Mouse (Mus musculus) embryonic fibroblast, embryonic 13.5 days (primary cell): ENCODE measurements at regions not wholly inside any gene's neighbourhood (a gene's known extent, or its start where the extent isn't known, plus 50 kb on each side); places are given as distances from the start of the nearest gene placed in this dataset.

Experiments
- H3K27ac ChIP-seq: 2 replicates; pipeline ENCODE4 v1.5.1; 2012; ENCODE audit warnings: low read length, control low read depth, inconsistent platforms; ENCODE audit not compliant: insufficient read depth
- H3K4me1 ChIP-seq: 2 replicates; pipeline ENCODE4 v1.6.1; 2011; ENCODE audit warnings: low read length; ENCODE audit not compliant: control insufficient read depth, insufficient read depth
- H3K4me3 ChIP-seq: 2 replicates; pipeline ENCODE4 v1.5.1; 2011; ENCODE audit warnings: mild to moderate bottlenecking, control low read depth, low read length; ENCODE audit not compliant: insufficient read depth
- CTCF ChIP-seq: IDR thresholded peaks from 2 replicates; pipeline ENCODE4 v1.5.1; 2011; ENCODE audit warnings: mild to moderate bottlenecking, control low read depth, low read length, moderate library complexity, borderline replicate concordance; ENCODE audit not compliant: insufficient read depth
- POLR2A ChIP-seq: IDR thresholded peaks from 2 replicates; pipeline ENCODE4 v1.6.1; 2011; ENCODE audit warnings: low read depth, mild to moderate bottlenecking, control low read depth, low read length, moderate library complexity

DNA sequence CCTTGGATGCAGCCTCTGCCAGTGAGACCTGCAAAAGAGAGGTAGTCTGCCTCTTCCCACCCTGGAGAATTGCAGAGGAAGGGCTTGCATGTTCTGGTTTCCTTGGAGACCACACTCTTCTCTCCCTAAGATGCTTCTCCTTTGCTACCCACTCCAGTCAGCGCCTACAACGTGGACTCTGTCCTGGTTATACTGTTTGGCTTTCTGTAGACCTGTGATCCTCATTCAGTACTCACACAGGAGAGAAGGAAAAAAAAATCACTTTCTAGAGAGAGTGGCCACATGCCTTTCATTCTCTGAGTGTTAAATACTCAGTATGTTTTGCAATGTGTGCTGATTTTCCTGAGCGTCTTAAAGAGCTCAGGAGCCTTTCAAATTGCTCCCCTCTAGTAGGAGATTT lies 372.0 kb upstream of the Tenm4 start:
- no peak for TF ChIP-seq POLR2A
- TF ChIP-seq CTCF, result no peak
- Histone ChIP-seq H3K4me3 (no peak overlapping the region), H3K4me1 (no peaks in the 10 kb centered on the region), H3K27ac (no peak overlapping the region)

DNA sequence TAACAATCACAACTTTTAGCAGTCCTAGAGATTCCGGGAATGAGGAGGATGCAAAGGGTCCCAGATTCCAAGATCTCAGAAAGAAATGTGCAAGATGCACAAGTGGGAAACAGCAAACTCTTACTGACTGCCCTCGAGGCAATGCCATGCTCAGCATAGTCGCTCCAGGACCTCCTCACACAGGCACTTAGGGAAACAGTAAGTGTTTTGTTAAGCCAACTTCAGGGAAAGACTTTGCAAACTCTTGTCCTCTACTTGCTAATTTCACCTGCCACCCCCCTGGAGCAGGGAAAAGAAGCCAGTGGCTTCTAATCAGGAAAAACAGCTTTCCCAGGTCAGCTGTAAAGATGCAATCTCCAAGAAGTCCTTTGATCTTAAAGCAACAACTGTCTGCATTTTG lies 361.4 kb upstream of the Tenm4 start:
- TF ChIP-seq POLR2A, result no peak
- TF ChIP-seq CTCF, result no peak

DNA sequence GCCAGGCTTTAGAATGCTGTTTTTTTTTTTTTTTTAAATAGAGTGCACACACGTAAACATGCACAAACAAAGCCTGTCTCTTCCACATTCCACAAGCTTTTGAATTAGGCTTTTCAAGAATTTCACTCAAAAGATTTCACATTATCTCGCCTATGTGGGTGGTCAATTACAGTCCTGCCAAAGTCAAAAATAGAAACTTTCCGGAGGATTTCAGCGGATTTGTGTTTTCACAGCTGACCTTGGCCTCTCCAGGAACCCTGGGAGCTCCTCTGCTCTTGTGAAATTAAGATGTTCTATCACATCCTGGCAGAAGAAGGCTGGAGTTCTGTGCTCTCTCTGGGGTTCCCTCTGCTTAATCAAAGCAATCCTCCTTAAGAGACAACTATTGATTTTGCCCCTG lies 360.9 kb upstream of the Tenm4 start:
- no peaks in the 10 kb centered on the region for H3K4me1 ChIP-seq
- no peak overlapping the region for H3K27ac ChIP-seq
- H3K4me3 ChIP-seq, result no peak overlapping the region
- TF ChIP-seq CTCF (no peak), POLR2A (no peak)

More for the DNA sequence above, 361.4 kb upstream of the Tenm4 start:
- no peaks in the 10 kb centered on the region for H3K4me1 ChIP-seq
- no peak overlapping the region for H3K4me3 ChIP-seq
- H3K27ac ChIP-seq, result no peak overlapping the region

DNA sequence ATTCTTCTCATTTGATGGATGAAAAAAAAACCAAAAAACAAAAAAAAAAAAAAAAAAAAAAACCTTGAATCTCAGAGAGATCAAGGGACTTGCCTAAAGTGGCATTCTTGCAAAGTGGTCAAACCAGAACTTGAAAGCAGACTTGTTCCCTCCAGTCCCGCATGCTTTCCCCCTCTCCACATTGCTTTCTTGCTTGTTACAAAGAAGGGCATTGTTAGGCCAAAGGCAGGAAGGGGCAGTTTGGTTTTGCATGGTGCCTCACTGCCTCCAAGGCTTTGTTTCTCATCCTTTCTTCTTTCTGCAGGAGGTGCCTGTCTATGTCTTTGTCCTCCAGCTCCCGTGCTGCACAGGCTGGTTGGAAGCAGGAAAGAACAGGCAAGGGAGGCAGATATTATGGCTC lies 356.2 kb upstream of the Tenm4 start:
- Histone ChIP-seq H3K4me3 (no peak overlapping the region), H3K27ac (no peak overlapping the region), H3K4me1 (no peaks in the 10 kb centered on the region)
- TF ChIP-seq CTCF (no peak), POLR2A (no peak)

DNA sequence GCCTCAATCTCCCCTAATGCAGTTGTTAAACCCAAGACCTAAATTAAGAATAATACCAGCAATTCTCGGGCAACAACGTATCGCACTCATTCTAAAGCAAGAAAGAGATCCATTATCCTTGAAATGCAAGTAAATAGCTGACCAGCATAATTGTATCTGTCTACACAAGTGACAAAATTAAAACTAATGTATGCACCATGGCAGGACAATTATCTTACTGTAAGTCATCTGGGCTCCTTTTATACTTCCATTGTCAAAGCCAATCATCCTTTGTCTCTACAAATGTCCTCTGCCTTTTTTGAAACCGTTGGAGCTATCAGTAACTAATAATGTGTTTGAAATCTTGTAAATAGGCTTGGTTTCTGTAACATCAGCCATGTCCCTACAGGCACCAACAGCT lies 347.5 kb upstream of the Tenm4 start:
- H3K4me3 ChIP-seq, result no peak overlapping the region
- TF ChIP-seq POLR2A (no peak), CTCF (no peak)
- no peak overlapping the region for H3K27ac ChIP-seq
- no peaks in the 10 kb centered on the region for H3K4me1 ChIP-seq

DNA sequence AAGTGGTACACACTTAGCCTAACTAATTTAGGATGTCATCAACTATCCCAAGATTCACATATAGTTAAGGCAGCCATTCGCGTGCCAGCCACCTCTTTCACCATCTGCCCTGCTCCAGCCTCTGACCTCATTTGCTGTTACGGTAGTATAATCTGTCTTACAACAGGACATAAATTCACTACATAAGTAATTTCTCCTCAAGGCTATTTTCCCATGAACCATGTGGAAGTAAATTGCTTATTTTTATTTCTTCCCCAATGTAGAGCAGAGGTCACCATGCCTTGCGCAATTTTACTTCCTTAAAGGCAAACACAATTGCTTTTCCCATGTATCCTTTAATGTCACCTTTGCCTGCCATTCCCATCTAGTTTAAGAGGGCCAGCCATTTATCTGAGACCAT lies 341.2 kb upstream of the Tenm4 start:
- H3K27ac ChIP-seq, result no peak overlapping the region
- TF ChIP-seq CTCF, result no peak
- no peak for TF ChIP-seq POLR2A
- H3K4me1 ChIP-seq, result no peaks in the 10 kb centered on the region
- no peak overlapping the region for H3K4me3 ChIP-seq

DNA sequence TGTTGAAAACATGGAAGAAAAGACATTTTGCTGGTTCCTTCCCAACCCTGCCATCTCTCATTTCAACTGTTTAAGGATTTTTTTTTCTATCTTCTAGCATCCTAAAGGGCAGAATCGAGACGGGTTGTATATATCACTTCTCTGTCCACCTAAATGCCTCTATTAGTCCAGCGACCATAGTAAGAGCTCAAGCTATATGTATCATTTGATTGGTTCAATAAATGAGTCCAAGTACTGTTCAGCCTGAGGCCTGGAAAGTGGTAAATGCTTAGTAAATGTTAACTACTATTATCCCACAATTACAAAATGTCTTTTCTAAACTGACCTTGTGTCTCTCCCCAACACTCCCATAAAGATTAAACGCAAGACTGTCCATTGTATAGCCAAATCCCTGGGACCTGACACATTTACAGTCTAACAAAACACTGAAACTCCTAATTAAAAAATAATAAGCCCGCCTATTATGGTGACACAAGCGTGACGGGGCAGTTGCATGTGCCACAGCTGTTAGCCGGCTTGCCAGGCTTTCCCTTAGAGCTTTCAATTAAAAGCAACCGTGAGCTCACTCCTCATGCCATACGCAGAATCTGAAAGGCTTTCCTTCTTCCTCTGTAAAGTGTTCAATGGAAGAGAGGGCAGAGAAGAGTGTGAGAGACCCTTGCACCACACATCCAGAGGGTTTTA lies 336.7 kb upstream of the Tenm4 start:
- no peak overlapping the region for H3K4me3 ChIP-seq
- no peak for TF ChIP-seq CTCF
- TF ChIP-seq POLR2A, result no peak
- no peaks in the 10 kb centered on the region for H3K4me1 ChIP-seq
- no peak overlapping the region for H3K27ac ChIP-seq

DNA sequence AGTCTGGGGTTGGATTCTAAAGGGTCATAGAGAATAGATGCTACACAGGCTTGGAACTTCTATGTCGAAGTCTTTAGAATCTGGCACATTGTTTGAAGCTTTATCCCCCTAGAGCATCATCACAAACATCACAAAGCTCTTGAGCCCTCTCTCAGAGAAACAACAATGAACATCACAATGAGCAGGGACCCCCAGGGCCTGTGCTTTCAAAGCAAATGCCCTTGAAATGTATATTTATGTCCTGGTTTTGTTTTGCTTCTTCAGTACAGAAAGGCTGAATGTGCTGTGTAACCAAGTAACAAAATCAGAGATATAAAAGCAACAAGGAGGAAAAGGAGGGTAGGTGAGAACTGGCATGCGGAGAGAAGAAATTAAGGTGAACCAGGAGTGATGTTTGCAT lies 330.6 kb upstream of the Tenm4 start:
- Histone ChIP-seq H3K4me1 (no peaks in the 10 kb centered on the region), H3K27ac (no peak overlapping the region), H3K4me3 (no peak overlapping the region)
- TF ChIP-seq POLR2A (no peak), CTCF (no peak)

DNA sequence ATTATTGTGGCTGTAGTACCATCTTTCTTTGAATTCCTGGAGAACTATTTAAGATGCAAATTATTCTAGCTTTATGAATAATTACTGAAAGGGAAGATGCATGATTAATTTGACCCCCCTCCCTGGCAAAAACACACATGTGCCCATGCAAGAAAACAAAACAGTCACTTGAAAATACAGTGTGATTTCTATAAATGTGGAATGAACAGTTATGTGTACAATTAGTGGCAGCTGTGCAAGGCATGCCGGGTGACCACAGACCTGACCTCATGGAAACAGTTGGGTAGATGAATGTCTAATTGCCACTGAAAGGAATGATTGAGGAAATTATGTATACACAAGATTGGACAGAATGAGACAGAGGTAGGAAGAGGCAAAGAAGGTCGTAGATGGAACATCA lies 321.2 kb upstream of the Tenm4 start:
- TF ChIP-seq POLR2A (no peak), CTCF (no peak)
- Histone ChIP-seq H3K4me1 (peaks cover 5% of the 10 kb centered on the region), H3K27ac (no peak overlapping the region), H3K4me3 (no peak overlapping the region)

DNA sequence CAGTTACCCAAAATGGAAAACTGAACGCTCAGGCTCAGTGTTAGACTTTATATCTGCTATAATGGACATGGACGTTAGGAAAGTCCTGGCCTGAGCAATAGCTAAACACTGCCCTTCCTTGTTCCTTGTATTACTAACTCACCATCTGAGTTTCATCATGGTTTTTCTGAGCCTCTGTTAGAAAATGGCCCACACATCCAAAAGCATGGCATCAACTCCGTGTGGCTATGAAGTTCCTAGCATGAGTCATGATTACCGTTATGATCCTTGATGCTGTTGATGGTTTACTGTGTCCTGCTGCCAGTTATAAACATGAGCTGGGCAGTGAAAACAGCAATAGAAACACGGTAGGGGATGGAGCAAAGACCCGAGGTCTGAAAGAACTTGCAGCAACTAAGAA lies 318.4 kb upstream of the Tenm4 start:
- Histone ChIP-seq H3K27ac (peak overlapping the region; percentile 90), H3K4me1 (peaks cover 5% of the 10 kb centered on the region), H3K4me3 (no peak overlapping the region)
- TF ChIP-seq CTCF, result no peak
